Mouse (Mus musculus) heart, postnatal 0 days (tissue): ENCODE measurements around the gene Shisa5.

Source experiments
- CTCF ChIP-seq: IDR thresholded peaks from 2 replicates; pipeline ENCODE4 v1.5.1; 2016; ENCODE audit warnings: antibody characterized with exemption, control low read depth, low read depth
- EP300 ChIP-seq: IDR thresholded peaks from 2 replicates; pipeline ENCODE4 v1.6.1; 2016; ENCODE audit warnings: antibody characterized with exemption, low read depth

DNA sequence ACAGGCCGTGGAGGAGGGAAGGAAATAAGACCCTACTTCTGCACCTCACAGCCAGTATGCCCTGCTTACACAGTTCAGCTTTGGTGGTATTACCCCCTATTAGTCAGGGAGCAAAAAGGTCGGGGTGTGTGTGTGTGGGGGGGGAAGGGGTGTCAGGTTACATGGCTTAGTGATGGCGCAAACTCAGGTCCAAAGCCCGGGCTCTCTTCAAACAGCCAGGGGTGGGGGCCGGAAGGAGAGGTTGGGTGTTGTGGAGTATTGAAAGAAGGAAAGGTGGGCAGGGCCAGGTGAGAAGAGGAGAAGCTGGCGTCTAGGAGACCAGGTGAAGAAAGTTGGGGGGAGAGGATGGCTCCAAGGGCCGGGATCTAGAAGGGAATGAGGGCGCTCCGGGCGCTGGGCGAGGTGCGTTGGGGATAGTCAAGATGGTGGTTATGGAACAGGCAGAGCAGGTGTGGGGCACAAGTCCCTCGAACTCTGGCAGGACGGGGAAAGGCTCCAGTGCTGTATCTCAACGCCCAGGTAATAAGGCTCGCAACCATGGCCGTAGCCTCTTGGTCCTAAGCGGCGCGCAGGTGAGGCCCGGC is 56.3 kb downstream of the Shisa5 start:
- TF ChIP-seq CTCF (no peak), EP300 (no peak)
